Mouse (Mus musculus): ENCODE data around the gene Pdk2.

- no peak for TF ChIP-seq CTCF (IDR thresholded peaks at IDR 0.05; ENCODE audit: extremely low read depth, insufficient read depth, low read length)
- no peak for TF ChIP-seq POLR2A (IDR thresholded peaks at IDR 0.05; ENCODE audit: extremely low read depth, insufficient read depth, low read length)
Measured at GRCm38 (mm10) chr11:95074694-95075093, 33.5 kb upstream of the Pdk2 start.

Measured in cortical plate, adult 2 months (tissue).